ENCODE assay signal across 8 mouse cellular contexts in the genomic region with DNA sequence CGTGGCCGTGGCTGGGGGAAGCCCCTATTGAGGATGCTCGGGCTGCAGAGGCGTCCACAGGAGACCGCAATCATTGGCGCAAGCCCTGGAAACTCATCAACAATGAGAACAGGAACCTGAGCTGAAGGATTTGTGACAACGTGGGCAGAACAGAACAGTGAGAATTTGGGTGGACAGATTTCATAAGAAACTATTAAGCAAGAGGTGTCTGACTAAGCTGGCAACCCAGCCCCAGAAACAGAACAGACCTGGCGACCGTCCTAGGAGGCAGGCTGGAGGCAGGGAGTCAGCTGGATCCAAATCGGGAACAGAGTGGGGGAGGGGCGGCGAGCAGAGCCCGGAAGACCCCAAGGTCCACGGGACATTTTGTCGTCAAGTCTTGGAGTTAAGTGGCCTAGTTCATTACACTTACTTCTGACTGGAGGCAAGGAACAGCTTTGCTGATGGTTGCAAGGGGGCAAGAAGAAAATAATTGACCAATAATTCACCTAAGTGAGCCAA. TPM values are rescaled to one million over a fixed set of nuclear protein-coding genes. Genes with fewer than 3 reads are reported as not detected.
DNase-seq lines count a peak whose midpoint lies in the region; ATAC-seq and TF ChIP-seq lines count a peak whose summit lies in the region.

No protein-coding gene starts in this region.

- H3K27ac ChIP-seq in heart, embryonic 15.5 days = no peak overlapping the region
- no peak overlapping the region for H3K27ac ChIP-seq in kidney, postnatal 0 days
- H3K27ac ChIP-seq in lung, embryonic 15.5 days = no peak overlapping the region

- WGBS in heart, embryonic 15.5 days = 3% methylated on average over 15 of the region's 15 CpGs
- 5% methylated on average over 15 of the region's 15 CpGs for WGBS in kidney, postnatal 0 days
- WGBS in lung, embryonic 15.5 days = 5% methylated on average over 15 of the region's 15 CpGs

- H3K9ac ChIP-seq in heart, embryonic 15.5 days = no peak overlapping the region
- no peak overlapping the region for H3K9ac ChIP-seq in kidney, postnatal 0 days (ENCODE audit: low read depth, low read length)
- H3K9ac ChIP-seq in lung, embryonic 15.5 days = no peak overlapping the region

- no peak for ATAC-seq in heart, embryonic 15.5 days (replicated peaks; ENCODE audit: insufficient number of reproducible peaks, insufficient read depth, low FRiP score, low read depth)
- no peak for ATAC-seq in kidney, postnatal 0 days (replicated peaks; ENCODE audit: low FRiP score, low read depth)
- no peak for ATAC-seq in lung, embryonic 15.5 days (ENCODE audit: borderline replicate concordance, extremely low read depth, low FRiP score, low TSS enrichment)

- H3K4me2 ChIP-seq in heart, embryonic 15.5 days = peak overlapping the region; percentile 61
- H3K4me2 ChIP-seq in kidney, postnatal 0 days (ENCODE audit: low read length) = peak overlapping the region; percentile 35
- peak overlapping the region; percentile 38 for H3K4me2 ChIP-seq in lung, embryonic 15.5 days

- H3K9me3 ChIP-seq in heart, embryonic 15.5 days (replicated peaks) = no peaks in the 10 kb centered on the region
- no peaks in the 10 kb centered on the region for H3K9me3 ChIP-seq in kidney, postnatal 0 days (replicated peaks; ENCODE audit: low read length)
- no peaks in the 10 kb centered on the region for H3K9me3 ChIP-seq in lung, embryonic 15.5 days

- peaks cover 24% of the 10 kb centered on the region for H3K4me1 ChIP-seq in heart, embryonic 15.5 days (replicated peaks)
- peaks cover 8% of the 10 kb centered on the region; the same call in 1 of the 2 replicates for H3K4me1 ChIP-seq in kidney, postnatal 0 days (replicated peaks; ENCODE audit: insufficient read depth, low read length)
- H3K4me1 ChIP-seq in lung, embryonic 15.5 days = peaks cover 34% of the 10 kb centered on the region

- peak overlapping the region; percentile 31 for H3K4me3 ChIP-seq in heart, embryonic 15.5 days
- 0 out of 2 replicates have a peak overlapping the region, but pooled peaks have one; percentile 11 for H3K4me3 ChIP-seq in kidney, postnatal 0 days (replicated peaks; ENCODE audit: low read depth, low read length)
- no peak overlapping the region for H3K4me3 ChIP-seq in lung, embryonic 15.5 days

- DNase-seq in 3134 (ENCODE audit: extremely low read depth, insufficient read length, low spot score) (peak; percentile 89), R1 (ENCODE audit: low read depth, low spot score) (peak; percentile 22)
- DNase-seq in fat pad, adult 2 months (ENCODE audit: extremely low read depth, low read depth, low spot score) = peak; percentile 78
- DNase-seq in kidney, postnatal 0 days (ENCODE audit: low spot score) = peak; percentile 33
- DNase-seq in ovary, postnatal 14 days (ENCODE audit: low spot score) = peak; percentile 18
- DNase-seq in thymus, postnatal 36 days = no peak

- no peaks in the 10 kb centered on the region for H3K36me3 ChIP-seq in heart, embryonic 15.5 days
- no peaks in the 10 kb centered on the region for H3K36me3 ChIP-seq in kidney, postnatal 0 days (ENCODE audit: insufficient read depth, low read length)
- H3K36me3 ChIP-seq in lung, embryonic 15.5 days = no peaks in the 10 kb centered on the region

- peaks cover 12% of the 10 kb centered on the region for H3K27me3 ChIP-seq in heart, embryonic 15.5 days
- H3K27me3 ChIP-seq in kidney, postnatal 0 days (ENCODE audit: insufficient read depth, low read length) = peaks cover 9% of the 10 kb centered on the region; the same call in 1 of the 2 replicates
- H3K27me3 ChIP-seq in lung, embryonic 15.5 days = peaks cover 14% of the 10 kb centered on the region

- TF ChIP-seq CTCF in kidney, postnatal 0 days (IDR thresholded peaks at IDR 0.05; ENCODE audit: low read depth) = no peak

RNA-seq across cellular contexts. Expression of gene Flt1, which starts 22.3 kb away (rescaled TPM):
- polyA plus RNA-seq in heart, embryonic 15.5 days (2015; fragmentation: Nextera tagmentation; extraction: Ambion mirVana) = 22.3 and 24.0 TPM in 2 replicates
- 10.3 and 10.9 TPM in 2 replicates for polyA plus RNA-seq in kidney, postnatal 0 days (2015; fragmentation: Nextera tagmentation; extraction: Ambion mirVana)
- polyA plus RNA-seq in lung, embryonic 15.5 days (2015; fragmentation: Nextera tagmentation; extraction: Ambion mirVana) = 17.6 and 19.0 TPM in 2 replicates

Comparison
In these comparisons a context has a peak if more than half of its experiments do, and no peak if none do; other contexts are left out.
1. DNase-seq: peak in 3134 (single experiment), R1 (single experiment), fat pad, adult 2 months (single experiment), kidney, postnatal 0 days (single experiment) and ovary, postnatal 14 days (single experiment); none in thymus, postnatal 36 days (0 of 2).
2. Peak in every context shown above with its lines, with median percentiles within 50 percentile points of each other: H3K4me2 ChIP-seq.